Mouse (Mus musculus) MEL (cell line): ENCODE measurements around the gene Gm12248. TPM values are rescaled to one million over a fixed set of nuclear protein-coding genes. Genes with fewer than 3 reads are reported as not detected.

Source experiments
- DNase-seq: peaks from one replicate; pipeline ENCODE4 v3.0.0; 2011; ENCODE audit warnings: low read depth, low spot score
- H3K27ac ChIP-seq: 2 replicates; pipeline ENCODE4 v1.5.1; 2012; ENCODE audit warnings: low read depth, mild to moderate bottlenecking, control low read depth, low read length, moderate library complexity; ENCODE audit not compliant: control insufficient read depth
- H3K27me3 ChIP-seq, 2 experiments: fragments of 150-350 bp in 1 of 2; sonication (generic) in 1 of 2; 2 replicates each; pipeline ENCODE4 v1.6.1; 2012; ENCODE audit warnings: low read length in 2 of 2, mild to moderate bottlenecking in 2 of 2, improper control_type of control experiment in 1 of 2, moderate library complexity in 1 of 2; ENCODE audit not compliant: insufficient read depth in 2 of 2, control insufficient read depth in 1 of 2
- H3K36me3 ChIP-seq, 2 experiments: 2 replicates each; pipeline ENCODE4 v1.6.1; 2012 to 2014; ENCODE audit warnings: low read length in 2 of 2, improper control_type of control experiment in 1 of 2, inconsistent platforms in 1 of 2, mild to moderate bottlenecking in 1 of 2; ENCODE audit not compliant: insufficient read depth in 2 of 2, control insufficient read depth in 1 of 2
- H3K4me1 ChIP-seq, 2 experiments: fragments of 150-350 bp in 1 of 2; sonication (generic) in 1 of 2; 2 replicates each; pipeline ENCODE4 v1.6.1; 2012; ENCODE audit warnings: low read length in 2 of 2, improper control_type of control experiment in 1 of 2, mild to moderate bottlenecking in 1 of 2; ENCODE audit not compliant: insufficient read depth in 2 of 2, control insufficient read depth in 1 of 2
- H3K4me3 ChIP-seq, 2 experiments: fragments of 150-350 bp in 1 of 2; sonication (generic) in 1 of 2; 2 replicates each; pipeline ENCODE4 v1.5.1; 2012; ENCODE audit warnings: low read depth in 2 of 2, low read length in 2 of 2, mild to moderate bottlenecking in 2 of 2, moderate library complexity in 2 of 2, control low read depth in 1 of 2, improper control_type of control experiment in 1 of 2; ENCODE audit not compliant: control insufficient read depth in 1 of 2, insufficient read depth in 1 of 2
- H3K79me2 ChIP-seq: 2 replicates; pipeline ENCODE4 v1.6.1; 2012; ENCODE audit warnings: mild to moderate bottlenecking, low read length, moderate library complexity; ENCODE audit not compliant: control insufficient read depth, poor library complexity, insufficient read depth
- H3K9ac ChIP-seq: 2 replicates; pipeline ENCODE4 v1.6.1; 2012; ENCODE audit warnings: low read depth, mild to moderate bottlenecking, control low read depth, low read length, moderate library complexity; ENCODE audit not compliant: control insufficient read depth, poor library complexity, severe bottlenecking
- H3K9me3 ChIP-seq: fragments of 150-350 bp; sonication (generic); replicated peaks from 2 replicates; pipeline ENCODE4 v1.6.1; 2012; ENCODE audit warnings: mild to moderate bottlenecking, low read length, improper control_type of control experiment, moderate library complexity; ENCODE audit not compliant: insufficient read depth
- E2F4 ChIP-seq: IDR thresholded peaks from 2 replicates; pipeline ENCODE4 v1.6.1; 2011; ENCODE audit warnings: low read depth, low read length, improper control_type of control experiment, borderline replicate concordance
- EP300 ChIP-seq, 2 experiments: IDR thresholded peaks; 2 replicates each; pipeline ENCODE4 v1.6.1; 2011; ENCODE audit warnings: improper control_type of control experiment in 2 of 2, low read length in 2 of 2, low read depth in 1 of 2, mild to moderate bottlenecking in 1 of 2
- GABPA ChIP-seq: IDR thresholded peaks from 2 replicates; pipeline ENCODE4 v1.6.1; 2012; ENCODE audit warnings: low read depth, mild to moderate bottlenecking, inconsistent platforms, low read length, improper control_type of control experiment, moderate library complexity
- MAFK ChIP-seq: IDR thresholded peaks from 2 replicates; pipeline ENCODE4 v1.6.1; 2011; ENCODE audit warnings: low read depth, mild to moderate bottlenecking, low read length, improper control_type of control experiment, borderline replicate concordance
- MAZ ChIP-seq: IDR thresholded peaks from 2 replicates; pipeline ENCODE4 v1.6.1; 2012; ENCODE audit warnings: low read depth, mild to moderate bottlenecking, inconsistent platforms, low read length, improper control_type of control experiment
- MEF2A ChIP-seq: IDR thresholded peaks from 2 replicates; pipeline ENCODE4 v1.6.1; 2014; ENCODE audit warnings: low read depth, mild to moderate bottlenecking, inconsistent platforms, low read length, improper control_type of control experiment; ENCODE audit not compliant: poor library complexity, insufficient replicate concordance, severe bottlenecking; ENCODE audit errors: extremely low read depth
- MYB ChIP-seq: IDR thresholded peaks from 2 replicates; pipeline ENCODE4 v1.6.1; 2011; ENCODE audit warnings: mild to moderate bottlenecking, low read depth, low read length, improper control_type of control experiment
- POLR2AphosphoS2 ChIP-seq: IDR thresholded peaks from 2 replicates; pipeline ENCODE4 v1.6.1; 2011; ENCODE audit warnings: low read length, improper control_type of control experiment
- RAD21 ChIP-seq: IDR thresholded peaks from 2 replicates; pipeline ENCODE4 v1.6.1; 2011; ENCODE audit warnings: mild to moderate bottlenecking, low read depth, low read length, improper control_type of control experiment
- SMC3 ChIP-seq: IDR thresholded peaks from 2 replicates; pipeline ENCODE4 v1.6.1; 2011; ENCODE audit warnings: low read depth, low read length, improper control_type of control experiment
- TBP ChIP-seq: IDR thresholded peaks from 2 replicates; pipeline ENCODE4 v1.8.0; 2011; ENCODE audit warnings: low read depth, low read length, improper control_type of control experiment
- TCF12 ChIP-seq: IDR thresholded peaks from 2 replicates; pipeline ENCODE4 v1.6.1; 2014; ENCODE audit warnings: low read depth, mild to moderate bottlenecking, inconsistent platforms, low read length, improper control_type of control experiment, moderate library complexity
- UBTF ChIP-seq: IDR thresholded peaks from 2 replicates; pipeline ENCODE4 v1.6.1; 2012; ENCODE audit warnings: low read depth, mild to moderate bottlenecking, inconsistent platforms, low read length, improper control_type of control experiment, moderate library complexity, borderline replicate concordance; ENCODE audit not compliant: insufficient read depth
- USF2 ChIP-seq, 2 experiments: IDR thresholded peaks; 2 replicates each; pipeline ENCODE4 v1.6.1; 2011 to 2012; ENCODE audit warnings: improper control_type of control experiment in 2 of 2, low read length in 2 of 2, borderline replicate concordance in 1 of 2, inconsistent platforms in 1 of 2, low read depth in 1 of 2, mild to moderate bottlenecking in 1 of 2; ENCODE audit not compliant: insufficient read depth in 1 of 2
- polyA plus RNA-seq, 2 experiments: library from polyadenylated mRNA; stranded (reverse) in 1 of 2; unstranded in 1 of 2; fragments of >175 nt in 1 of 2; fragments of >200 nt in 1 of 2; gene quantifications; 2 replicates each; pipeline versions ENCODE4 v1.2.1 to v1.2.4; 2012; ENCODE audit warnings: low replicate concordance in 2 of 2, low read depth in 1 of 2; ENCODE audit not compliant: insufficient read length in 2 of 2, insufficient read depth in 1 of 2, missing spikeins in 1 of 2
- total RNA-seq: library from RNA; depleted of rRNA; stranded (reverse); fragments of 300-350 nt; gene quantifications from 2 replicates; pipeline ENCODE4 v1.2.3, GENCODE M21; 2012

Gene Gm12248
- total and polyA plus RNA-seq, 3 experiments, result 0.12 to 0.65 TPM; not detected in 1

GRCm38 (mm10) chr11:58017422-58017821 lies 75.5 kb downstream of the Gm12248 start:
- H3K27ac ChIP-seq, result no peak overlapping the region
- H3K9ac ChIP-seq, result no peak overlapping the region
- peaks cover 25 to 68% of the 10 kb centered on the region in 2 experiments for H3K36me3 ChIP-seq

GRCm38 (mm10) chr11:58016371-58016770 lies 76.6 kb downstream of the Gm12248 start:
- Histone ChIP-seq H3K79me2 (peaks cover 98% of the 10 kb centered on the region), H3K27me3 (no peaks in the 10 kb centered on the region), H3K27ac (no peak overlapping the region), H3K4me1 (peaks cover 36 to 49% of the 10 kb centered on the region in 2 experiments), H3K36me3 (peaks cover 17 to 77% of the 10 kb centered on the region in 2 experiments), H3K4me3 (no peak overlapping the region), H3K9ac (no peak overlapping the region; the same call in 1 of the 2 replicates), H3K9me3 (no peaks in the 10 kb centered on the region)
- TF ChIP-seq EP300 (IDR thresholded peaks at IDR 0.05; ENCODE audit: low read depth in 1 of 2, low read length in 2 of 2) (no peak), POLR2AphosphoS2 (no peak), E2F4 (no peak), RAD21 (no peak), USF2 (IDR thresholded peaks at IDR 0.05; ENCODE audit: borderline replicate concordance in 1 of 2, insufficient read depth in 1 of 2, low read depth in 1 of 2, low read length in 2 of 2) (no peak), MAFK (no peak), UBTF (no peak), TCF12 (no peak), SMC3 (no peak), TBP (no peak)
- DNase-seq, result no peak

More at GRCm38 (mm10) chr11:58017422-58017821, 75.5 kb downstream of the Gm12248 start:
- no peak for DNase-seq
- Histone ChIP-seq H3K79me2 (peaks cover 97% of the 10 kb centered on the region), H3K4me1 (peaks cover 35 to 50% of the 10 kb centered on the region in 2 experiments), H3K9me3 (no peaks in the 10 kb centered on the region), H3K4me3 (no peak overlapping the region), H3K27me3 (no peaks in the 10 kb centered on the region)
- no peak for TF ChIP-seq MAZ
- TF ChIP-seq MAFK, result no peak
- no peak for TF ChIP-seq GABPA
- no peak for TF ChIP-seq RAD21
- no peak; the same call in 1 of the 2 replicates for TF ChIP-seq POLR2AphosphoS2
- no peak for TF ChIP-seq SMC3
- TF ChIP-seq MYB, result no peak
- TF ChIP-seq MEF2A, result no peak
- TF ChIP-seq E2F4, result no peak
